Mouse (Mus musculus) cerebellum, postnatal 4 days (tissue): ENCODE data around the gene 2810004N23Rik.

ENCODE experiments used
- DNase-seq, 2 experiments: peaks; one replicate each; pipeline ENCODE4 v3.0.0; 2022; ENCODE audit warnings: low spot score in 2 of 2, mixed read lengths in 1 of 2

2810004N23Rik gene

DNA sequence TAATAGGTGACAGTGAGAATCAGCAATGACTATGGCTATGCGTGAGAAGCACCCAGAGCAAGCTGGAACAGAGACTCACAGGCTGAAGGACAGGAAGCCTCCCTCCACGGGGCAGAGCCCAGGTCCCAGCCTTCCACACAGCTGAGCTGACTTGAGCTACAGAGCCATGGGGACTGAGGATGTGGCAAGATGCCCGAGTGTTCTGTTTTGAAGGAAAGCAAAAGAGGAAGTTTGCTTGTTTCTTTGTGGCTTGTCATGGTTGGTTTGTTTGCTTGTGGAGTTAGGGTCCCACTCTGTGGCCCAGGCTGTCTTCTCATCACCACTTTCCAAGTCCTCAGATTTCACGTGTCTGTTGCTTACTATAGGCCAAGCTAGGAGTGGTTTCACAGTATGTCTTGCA lies 72.2 kb downstream of the 2810004N23Rik start:
- DNase-seq, result no peak
